Mouse (Mus musculus): ENCODE data around the gene Cxcl15.

GRCm38 (mm10) chr5:90790074-90790502 lies 4.2 kb upstream of the Cxcl15 start:
- TF ChIP-seq RCOR1 (conservative IDR thresholded peaks at IDR 0.05; ENCODE audit: low read depth, low read length) (no peak), ZNF384 (IDR thresholded peaks at IDR 0.05; ENCODE audit: low read depth, low read length) (no peak), POLR2A (IDR thresholded peaks at IDR 0.05; ENCODE audit: low read depth, low read length) (no peak)
